Mouse (Mus musculus): ENCODE data around the gene Cnnm2. TPM values are rescaled to one million over a fixed set of nuclear protein-coding genes. Genes with fewer than 3 reads are reported as not detected.

Gene Cnnm2
- polyA plus RNA-seq, 1 experiment = 16.0 TPM

GRCm38 (mm10) chr19:46856232-46856631 is 94.8 kb downstream of the Cnnm2 start:
- TF ChIP-seq POLR2A (IDR thresholded peaks at IDR 0.05; ENCODE audit: borderline replicate concordance, low read depth, low read length) (no peak), CTCF (IDR thresholded peaks at IDR 0.05; ENCODE audit: low read depth, low read length) (no peak)
- Histone ChIP-seq H3K27ac (ENCODE audit: insufficient read depth, low read depth, low read length) (no peak overlapping the region), H3K4me1 (ENCODE audit: control insufficient read depth, insufficient read depth, low read length) (peaks cover 7% of the 10 kb centered on the region), H3K4me3 (ENCODE audit: insufficient read depth, low read length) (no peak overlapping the region)

DNA sequence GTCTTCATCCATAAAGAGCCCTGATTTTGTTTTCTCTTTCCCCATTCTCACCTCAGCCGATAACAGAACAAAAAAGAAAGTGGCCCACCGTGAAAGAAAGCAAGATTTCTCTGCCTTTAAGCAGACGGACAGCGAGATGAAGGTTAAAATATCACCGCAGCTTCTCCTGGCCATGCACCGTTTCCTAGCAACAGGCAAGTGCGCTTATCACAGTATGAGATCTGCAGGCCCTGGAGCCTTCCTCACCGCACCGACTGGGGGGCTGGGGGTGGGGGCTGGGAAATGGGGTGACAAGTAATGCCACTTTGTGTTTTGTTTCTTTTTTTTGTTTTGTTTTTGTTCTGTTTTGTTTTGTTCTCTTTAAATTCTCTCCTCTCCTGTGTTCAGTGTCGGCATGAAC is 95.4 kb downstream of the Cnnm2 start:
- Histone ChIP-seq H3K4me1 (ENCODE audit: control insufficient read depth, insufficient read depth, low read length) (peaks cover 7% of the 10 kb centered on the region), H3K4me3 (ENCODE audit: insufficient read depth, low read length) (no peak overlapping the region), H3K27ac (ENCODE audit: insufficient read depth, low read depth, low read length) (no peak overlapping the region)
- TF ChIP-seq POLR2A (IDR thresholded peaks at IDR 0.05; ENCODE audit: borderline replicate concordance, low read depth, low read length) (no peak), CTCF (IDR thresholded peaks at IDR 0.05; ENCODE audit: low read depth, low read length) (no peak)

- H3K4me1 ChIP-seq (ENCODE audit: control insufficient read depth, insufficient read depth, low read length) = peaks cover 12% of the 10 kb centered on the region
- no peak overlapping the region for H3K4me3 ChIP-seq (ENCODE audit: insufficient read depth, low read length)
- H3K27ac ChIP-seq (ENCODE audit: insufficient read depth, low read depth, low read length) = no peak overlapping the region
- TF ChIP-seq CTCF (IDR thresholded peaks at IDR 0.05; ENCODE audit: low read depth, low read length) (no peak), POLR2A (IDR thresholded peaks at IDR 0.05; ENCODE audit: borderline replicate concordance, low read depth, low read length) (no peak)
Observed at GRCm38 (mm10) chr19:46857277-46857989, 96.0 kb downstream of the Cnnm2 start.

DNA sequence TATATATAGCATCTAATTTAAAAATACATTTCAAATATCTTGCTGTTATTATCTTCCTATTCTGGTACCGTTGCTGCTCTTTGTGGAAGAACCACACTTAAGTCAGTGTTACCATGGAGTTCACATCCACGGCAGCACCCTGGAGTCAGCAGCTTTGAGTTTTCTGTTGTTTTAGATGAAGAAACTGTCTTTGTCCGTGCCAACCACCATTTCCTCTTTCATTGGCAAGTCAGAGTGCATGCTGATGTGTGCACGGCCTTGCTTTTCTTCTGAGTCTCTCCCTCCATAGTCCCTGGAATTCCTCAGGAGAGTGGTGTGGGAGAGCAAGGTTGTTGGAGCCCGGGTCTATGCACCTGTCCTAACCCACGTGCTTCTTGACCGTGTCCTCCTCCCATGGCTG is 96.8 kb downstream of the Cnnm2 start:
- Histone ChIP-seq H3K4me3 (ENCODE audit: insufficient read depth, low read length) (no peak overlapping the region), H3K27ac (ENCODE audit: insufficient read depth, low read depth, low read length) (no peak overlapping the region), H3K4me1 (ENCODE audit: control insufficient read depth, insufficient read depth, low read length) (peaks cover 18% of the 10 kb centered on the region)
- no peak for TF ChIP-seq CTCF (IDR thresholded peaks at IDR 0.05; ENCODE audit: low read depth, low read length)
- TF ChIP-seq POLR2A (IDR thresholded peaks at IDR 0.05; ENCODE audit: borderline replicate concordance, low read depth, low read length) = no peak

DNA sequence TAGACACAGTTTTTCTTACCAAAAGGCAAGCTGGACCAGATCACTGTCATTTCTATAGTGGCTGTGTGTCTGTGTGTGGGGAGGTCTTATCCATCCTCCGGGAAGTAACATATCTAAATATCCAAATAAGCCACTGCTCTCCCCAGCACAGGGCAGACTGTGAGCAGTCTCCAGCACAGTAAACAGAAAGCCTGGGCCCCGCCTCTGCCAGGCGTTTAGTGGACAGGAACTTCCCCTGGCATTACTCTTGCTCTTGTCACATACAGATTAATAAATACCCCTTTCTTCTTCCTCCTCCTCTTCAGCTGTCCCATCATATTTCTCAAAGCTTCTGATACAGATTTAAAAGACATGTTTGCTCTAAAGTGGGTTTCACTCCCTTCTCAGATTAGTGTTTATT is 101.2 kb downstream of the Cnnm2 start:
- Histone ChIP-seq H3K4me1 (ENCODE audit: control insufficient read depth, insufficient read depth, low read length) (peaks cover 30% of the 10 kb centered on the region), H3K4me3 (ENCODE audit: insufficient read depth, low read length) (no peak overlapping the region), H3K27ac (ENCODE audit: insufficient read depth, low read depth, low read length) (no peak overlapping the region)
- TF ChIP-seq POLR2A (IDR thresholded peaks at IDR 0.05; ENCODE audit: borderline replicate concordance, low read depth, low read length) (no peak), CTCF (IDR thresholded peaks at IDR 0.05; ENCODE audit: low read depth, low read length) (no peak)

GRCm38 (mm10) chr19:46863236-46863927 is 102.0 kb downstream of the Cnnm2 start:
- Histone ChIP-seq H3K4me3 (ENCODE audit: insufficient read depth, low read length) (peak overlapping the region; percentile 34), H3K4me1 (ENCODE audit: control insufficient read depth, insufficient read depth, low read length) (peaks cover 26% of the 10 kb centered on the region), H3K27ac (ENCODE audit: insufficient read depth, low read depth, low read length) (peak overlapping the region; percentile 45)
- no peak for TF ChIP-seq POLR2A (IDR thresholded peaks at IDR 0.05; ENCODE audit: borderline replicate concordance, low read depth, low read length)

DNA sequence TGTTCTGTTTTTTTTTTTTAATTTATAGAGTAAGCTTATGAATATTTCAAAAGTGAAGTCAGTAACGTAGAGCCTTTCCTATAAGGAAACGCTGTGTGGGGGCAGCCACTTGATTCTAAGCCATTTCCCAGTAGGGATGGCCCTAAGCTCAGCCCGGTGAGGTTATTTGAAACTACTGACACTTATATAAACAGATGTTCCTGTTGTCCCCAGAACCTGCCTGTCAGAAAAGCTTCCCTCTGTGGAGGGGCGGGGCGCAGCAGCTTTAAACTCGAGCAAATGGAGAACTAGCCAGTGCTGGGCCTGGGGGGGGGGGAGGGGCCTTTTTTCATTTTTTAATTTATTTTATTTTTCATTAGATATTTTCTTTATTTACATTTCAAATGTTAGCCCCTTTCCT is 102.7 kb downstream of the Cnnm2 start:
- no peak overlapping the region for H3K4me3 ChIP-seq (ENCODE audit: insufficient read depth, low read length)
- TF ChIP-seq POLR2A (IDR thresholded peaks at IDR 0.05; ENCODE audit: borderline replicate concordance, low read depth, low read length) = no peak
- no peak for TF ChIP-seq CTCF (IDR thresholded peaks at IDR 0.05; ENCODE audit: low read depth, low read length)
- peak overlapping the region; percentile 37 for H3K27ac ChIP-seq (ENCODE audit: insufficient read depth, low read depth, low read length)
- H3K4me1 ChIP-seq (ENCODE audit: control insufficient read depth, insufficient read depth, low read length) = peaks cover 23% of the 10 kb centered on the region

DNA sequence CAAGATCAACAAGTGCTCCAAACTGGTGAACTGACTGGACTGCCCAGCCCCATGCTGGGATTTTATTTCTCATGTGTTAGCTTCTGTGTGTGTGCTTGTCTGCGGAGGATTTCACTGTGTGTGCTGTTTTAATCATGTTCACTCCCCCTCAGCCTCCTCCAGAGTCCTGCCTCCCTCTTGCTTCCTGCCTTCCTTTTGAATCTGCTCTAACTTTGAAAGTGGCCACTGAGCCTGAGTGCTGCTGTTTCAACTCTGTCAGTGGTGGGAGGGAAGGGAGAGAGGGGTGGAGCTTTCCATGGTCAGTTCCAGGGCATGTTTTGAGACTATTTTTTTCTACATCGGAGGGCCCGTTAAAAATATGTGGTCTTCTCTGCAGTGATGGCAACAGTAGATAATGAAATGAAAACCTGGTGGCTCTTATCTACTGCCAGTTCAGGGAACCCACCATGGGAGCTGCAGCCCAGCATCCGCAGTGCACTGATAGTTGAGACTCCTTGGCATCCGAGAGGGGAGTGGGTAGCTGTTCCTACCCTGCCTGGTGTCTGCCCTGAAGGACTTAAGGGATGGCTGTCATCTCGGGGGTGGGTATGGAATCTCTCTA is 103.4 kb downstream of the Cnnm2 start:
- no peak for TF ChIP-seq CTCF (IDR thresholded peaks at IDR 0.05; ENCODE audit: low read depth, low read length)
- Histone ChIP-seq H3K4me1 (ENCODE audit: control insufficient read depth, insufficient read depth, low read length) (peaks cover 25% of the 10 kb centered on the region), H3K27ac (ENCODE audit: insufficient read depth, low read depth, low read length) (no peak overlapping the region; the same call in 1 of the 2 replicates), H3K4me3 (ENCODE audit: insufficient read depth, low read length) (no peak overlapping the region)

DNA sequence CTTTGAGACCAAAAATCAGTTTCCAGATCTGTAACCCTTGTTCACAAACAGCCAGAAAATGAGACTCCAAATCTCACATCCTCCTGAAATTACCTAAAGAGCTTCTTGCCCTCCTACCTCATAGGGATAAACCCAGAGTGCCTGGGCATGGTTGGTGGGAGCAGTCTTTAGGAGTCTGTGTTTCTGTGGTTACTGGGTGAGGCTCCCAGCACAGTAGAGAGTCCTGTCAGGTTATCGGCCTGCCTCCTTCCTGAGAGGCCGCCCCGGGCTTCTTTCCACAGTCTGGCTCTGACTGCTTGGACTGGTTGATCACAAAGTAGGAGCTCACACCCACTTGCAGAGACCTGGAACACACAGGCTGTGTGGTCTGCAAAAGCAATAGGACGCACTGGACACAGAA is 104.0 kb downstream of the Cnnm2 start:
- Histone ChIP-seq H3K4me3 (ENCODE audit: insufficient read depth, low read length) (no peak overlapping the region), H3K27ac (ENCODE audit: insufficient read depth, low read depth, low read length) (no peak overlapping the region), H3K4me1 (ENCODE audit: control insufficient read depth, insufficient read depth, low read length) (peaks cover 25% of the 10 kb centered on the region)
- TF ChIP-seq CTCF (IDR thresholded peaks at IDR 0.05; ENCODE audit: low read depth, low read length) (no peak), POLR2A (IDR thresholded peaks at IDR 0.05; ENCODE audit: borderline replicate concordance, low read depth, low read length) (no peak)

DNA sequence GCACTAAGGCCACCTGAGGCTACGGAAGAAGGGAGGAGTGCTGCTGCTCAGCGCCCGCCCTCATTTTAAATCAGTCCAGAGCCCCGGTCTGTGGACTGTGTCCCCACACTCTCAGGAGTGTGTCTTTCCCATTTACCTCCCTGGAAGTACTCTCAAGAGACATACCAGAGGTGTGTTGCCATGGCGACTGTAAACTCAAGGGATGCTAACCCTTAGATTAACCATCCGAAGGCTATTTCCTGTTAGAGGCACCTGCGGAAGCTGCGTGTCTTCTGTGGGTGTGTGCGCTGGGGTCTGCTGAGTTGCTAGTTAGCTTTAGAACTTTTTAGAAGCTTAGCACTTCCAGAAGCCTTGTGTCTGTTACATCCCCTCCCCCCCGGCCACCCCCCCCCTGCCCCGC is 107.7 kb downstream of the Cnnm2 start:
- H3K4me3 ChIP-seq (ENCODE audit: insufficient read depth, low read length) = no peak overlapping the region
- no peak for TF ChIP-seq POLR2A (IDR thresholded peaks at IDR 0.05; ENCODE audit: borderline replicate concordance, low read depth, low read length)
- TF ChIP-seq CTCF (IDR thresholded peaks at IDR 0.05; ENCODE audit: low read depth, low read length) = no peak
- peaks cover 11% of the 10 kb centered on the region for H3K4me1 ChIP-seq (ENCODE audit: control insufficient read depth, insufficient read depth, low read length)
- no peak overlapping the region for H3K27ac ChIP-seq (ENCODE audit: insufficient read depth, low read depth, low read length)

Measured in bone marrow macrophage, adult 2 months (primary cell).